Mouse (Mus musculus) liver, embryonic 14.5 days (tissue): ENCODE data around the gene Lcmt1.

Experiments
- CTCF ChIP-seq: IDR thresholded peaks from 2 replicates; pipeline ENCODE4 v1.5.1; 2016; ENCODE audit warnings: antibody characterized with exemption, low read depth, control low read depth
- EP300 ChIP-seq: IDR thresholded peaks from 2 replicates; pipeline ENCODE4 v1.6.1; 2016; ENCODE audit warnings: antibody characterized with exemption, low read depth

- no peak for TF ChIP-seq CTCF
- peak; percentile 83 for TF ChIP-seq EP300
Observed at GRCm38 (mm10) chr7:123365876-123366741, 3.5 kb upstream of the Lcmt1 start.
